Comparison of ENCODE assay signal across 18 mouse cellular contexts in the genomic region with DNA sequence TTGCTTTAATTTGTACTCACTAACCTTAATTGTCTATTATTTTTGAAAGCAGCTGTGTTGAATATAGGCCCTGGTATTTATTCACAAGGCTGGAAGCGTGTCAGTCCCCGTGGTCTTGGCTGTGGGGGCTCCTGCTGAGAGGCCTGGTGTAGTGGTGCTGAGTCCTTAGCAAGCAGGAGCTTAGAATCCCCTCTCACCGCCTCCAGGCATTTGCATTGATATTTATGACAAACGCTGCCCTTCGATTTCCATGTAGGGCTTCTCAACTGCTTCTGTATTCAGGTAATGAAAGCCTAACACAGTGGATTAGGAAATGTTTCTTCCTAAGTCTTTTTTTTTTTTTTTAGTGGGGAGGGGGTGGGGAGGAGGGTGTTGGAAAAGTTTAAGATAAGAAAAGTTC.
"Had no signal": no experiment of that assay in that cellular context is flagged by ENCODE, and none has a peak within 500 bp of the region (broad histone marks: within the 10 kb centered on the region; RNA-seq: fewer than 3 reads in every experiment).

No protein-coding gene starts in this region.

- ATAC-seq: liver, postnatal 0 days; lung, postnatal 0 days had no signal

- H3K9ac ChIP-seq: liver, embryonic 13.5 days; liver, embryonic 15.5 days; liver, postnatal 0 days; lung, embryonic 15.5 days; midbrain, embryonic 12.5 days; neural tube, embryonic 12.5 days; stomach, embryonic 15.5 days had no signal

- H3K4me1 ChIP-seq: liver, embryonic 13.5 days; liver, embryonic 15.5 days; lung, embryonic 15.5 days; megakaryocyte, embryonic 14.5 days; neural tube, embryonic 12.5 days; stomach, embryonic 15.5 days had no signal

- H3K27ac ChIP-seq: liver, embryonic 13.5 days; liver, embryonic 15.5 days; lung, embryonic 15.5 days; macrophage; midbrain, embryonic 12.5 days; neural tube, embryonic 12.5 days; stomach, embryonic 15.5 days; stomach, postnatal 0 days had no signal

- H3K4me3 ChIP-seq: liver, embryonic 13.5 days; liver, embryonic 15.5 days; midbrain, embryonic 12.5 days; neural tube, embryonic 12.5 days; stomach, embryonic 15.5 days had no signal

- DNase-seq: liver, embryonic 13.5 days; liver, postnatal 0 days; lung, adult 2 months; lung, postnatal 14 days; lung, postnatal 36 days; right cerebral cortex, postnatal 14 days; thymus, adult 2 months; thymus, postnatal 25 days; thymus, postnatal 4 days had no signal

- H3K4me2 ChIP-seq: liver, embryonic 13.5 days; liver, embryonic 15.5 days; neural tube, embryonic 12.5 days had no signal

- H3K27me3 ChIP-seq: liver, embryonic 13.5 days; liver, embryonic 15.5 days; lung, embryonic 15.5 days; megakaryocyte, embryonic 14.5 days; midbrain, embryonic 12.5 days; neural tube, embryonic 12.5 days; stomach, embryonic 15.5 days had no signal

- H3K36me3 ChIP-seq: liver, embryonic 13.5 days; liver, embryonic 15.5 days; lung, embryonic 15.5 days; midbrain, embryonic 12.5 days; neural tube, embryonic 12.5 days; stomach, embryonic 15.5 days had no signal

- H3K9me3 ChIP-seq: liver, embryonic 13.5 days; liver, embryonic 15.5 days; lung, embryonic 15.5 days; midbrain, embryonic 12.5 days; neural tube, embryonic 12.5 days; stomach, embryonic 15.5 days had no signal
